Mouse (Mus musculus) brain, embryonic 14.5 days (tissue): Measurements from ENCODE around the gene Dlgap4. TPM values are rescaled to one million over a fixed set of nuclear protein-coding genes. Genes with fewer than 3 reads are reported as not detected.
A peak's percentile ranks its signal among the peaks of the same experiment; 100 is the strongest.

Experiments
- DNase-seq: peaks from one replicate; pipeline ENCODE4 v3.0.0-alpha.2; 2011; ENCODE audit warnings: low read depth
- CTCF ChIP-seq: fragments of 200-500 bp; IDR thresholded peaks from 2 replicates; pipeline ENCODE4 v1.5.1; 2012; ENCODE audit warnings: inconsistent platforms, mild to moderate bottlenecking, moderate library complexity, borderline replicate concordance; ENCODE audit not compliant: insufficient read depth, insufficient read length; ENCODE audit errors: extremely low read depth
- POLR2A ChIP-seq: fragments of 200-500 bp; IDR thresholded peaks from 2 replicates; pipeline ENCODE4 v1.6.1; 2012; ENCODE audit warnings: mild to moderate bottlenecking, inconsistent platforms, borderline replicate concordance; ENCODE audit not compliant: poor library complexity, insufficient read depth, insufficient read length, severe bottlenecking; ENCODE audit errors: extremely low read depth
- polyA plus RNA-seq: library from polyadenylated mRNA; depleted of rRNA; stranded (reverse); fragments of >200 nt; gene quantifications from 2 replicates; pipeline ENCODE4 v1.2.3, GENCODE M21; 2012

The Dlgap4 gene
- polyA plus RNA-seq, 1 experiment, result 344 TPM

- no peak for TF ChIP-seq CTCF
- TF ChIP-seq POLR2A, result no peak
- DNase-seq, result no peak
Measured at GRCm38 (mm10) chr2:156646877-156647276, 33.4 kb downstream of the Dlgap4 start.

- no peak for TF ChIP-seq CTCF
- TF ChIP-seq POLR2A, result no peak
- DNase-seq, result no peak
Measured at GRCm38 (mm10) chr2:156648042-156648441, 34.5 kb downstream of the Dlgap4 start.

- TF ChIP-seq CTCF (no peak), POLR2A (no peak)
Measured at GRCm38 (mm10) chr2:156649450-156649849, 35.9 kb downstream of the Dlgap4 start.

GRCm38 (mm10) chr2:156651019-156651418 is 37.5 kb downstream of the Dlgap4 start:
- no peak for DNase-seq
- TF ChIP-seq POLR2A, result no peak
- TF ChIP-seq CTCF, result no peak

More at GRCm38 (mm10) chr2:156649450-156649849, 35.9 kb downstream of the Dlgap4 start:
- DNase-seq, result no peak

- TF ChIP-seq POLR2A, result no peak
- TF ChIP-seq CTCF, result no peak
- DNase-seq, result peak; percentile 43
Measured at GRCm38 (mm10) chr2:156652841-156653240, 39.3 kb downstream of the Dlgap4 start.

- no peak for DNase-seq
- no peak for TF ChIP-seq CTCF
- no peak for TF ChIP-seq POLR2A
Measured at GRCm38 (mm10) chr2:156654148-156654547, 40.6 kb downstream of the Dlgap4 start.

- peak; percentile 0; the same call in 1 of the 2 replicates for TF ChIP-seq CTCF
- no peak for TF ChIP-seq POLR2A
- no peak for DNase-seq
Measured at GRCm38 (mm10) chr2:156655626-156656025, 42.1 kb downstream of the Dlgap4 start.

GRCm38 (mm10) chr2:156657522-156657921 is 44.0 kb downstream of the Dlgap4 start:
- DNase-seq, result no peak
- TF ChIP-seq CTCF (no peak), POLR2A (no peak)

GRCm38 (mm10) chr2:156658221-156658620 is 44.7 kb downstream of the Dlgap4 start:
- TF ChIP-seq POLR2A, result no peak
- TF ChIP-seq CTCF, result no peak
- DNase-seq, result no peak

- DNase-seq, result no peak
- TF ChIP-seq POLR2A (no peak), CTCF (peak; percentile 31; the same call in 1 of the 2 replicates)
Measured at GRCm38 (mm10) chr2:156658751-156659150, 45.2 kb downstream of the Dlgap4 start.

GRCm38 (mm10) chr2:156659981-156660380 is 46.5 kb downstream of the Dlgap4 start:
- TF ChIP-seq POLR2A (no peak), CTCF (no peak)
- no peak for DNase-seq

GRCm38 (mm10) chr2:156663162-156663561 is 49.7 kb downstream of the Dlgap4 start:
- no peak for DNase-seq
- no peak for TF ChIP-seq CTCF
- no peak for TF ChIP-seq POLR2A
